Mouse (Mus musculus) embryonic facial prominence, embryonic 12.5 days (tissue): Measurements from ENCODE around the gene Myrfl. TPM values are rescaled to one million over a fixed set of nuclear protein-coding genes. Genes with fewer than 3 reads are reported as not detected.
A peak's percentile ranks its signal among the peaks of the same experiment; 100 is the strongest.

Experiments used
- ATAC-seq: fragments of 200-750 bp; cut with Nextera tagmentation; 2 replicates; pipeline ENCODE4 v1.8.0; 2017; ENCODE audit not compliant: insufficient number of reproducible peaks, insufficient read depth, low FRiP score, low TSS enrichment
- H3K27ac ChIP-seq: fragments of 300-500 bp; sonication (generic); 2 replicates; pipeline ENCODE4 v1.5.1; 2016; ENCODE audit warnings: mild to moderate bottlenecking
- H3K27me3 ChIP-seq: fragments of 300-500 bp; sonication (generic); 2 replicates; pipeline ENCODE4 v1.6.1; 2016; ENCODE audit warnings: mild to moderate bottlenecking, moderate library complexity
- H3K36me3 ChIP-seq: fragments of 300-500 bp; sonication (generic); 2 replicates; pipeline ENCODE4 v1.6.1; 2016; ENCODE audit warnings: mild to moderate bottlenecking
- H3K4me1 ChIP-seq: fragments of 300-500 bp; sonication (generic); 2 replicates; pipeline ENCODE4 v1.6.1; 2016
- H3K4me2 ChIP-seq: fragments of 300-500 bp; sonication (generic); replicated peaks from 2 replicates; pipeline ENCODE4 v1.6.1; 2016; ENCODE audit warnings: mild to moderate bottlenecking, moderate library complexity
- H3K4me3 ChIP-seq: fragments of 300-500 bp; sonication (generic); 2 replicates; pipeline ENCODE4 v1.5.1; 2016; ENCODE audit warnings: mild to moderate bottlenecking
- H3K9ac ChIP-seq: fragments of 300-500 bp; sonication (generic); 2 replicates; pipeline ENCODE4 v1.6.1; 2016; ENCODE audit warnings: mild to moderate bottlenecking, moderate library complexity
- H3K9me3 ChIP-seq: fragments of 300-500 bp; sonication (generic); 2 replicates; pipeline ENCODE4 v1.6.1; 2016; ENCODE audit warnings: mild to moderate bottlenecking, moderate library complexity
- WGBS: fragments of 180-500 bp; shearing (Covaris S2); methylation state at CpG from one replicate; pipeline ENCODE4 v1.1.7; 2016; 5-methylcytosine and 5-hydroxymethylcytosine counted together
- polyA plus RNA-seq: library from polyadenylated mRNA; unstranded; fragments of >200 nt; fragmentation: Nextera tagmentation; extraction: Ambion mirVana; gene quantifications from 2 replicates; pipeline ENCODE4 v1.2.1, GENCODE M21; 2016

Gene Myrfl
- polyA plus RNA-seq, 1 experiment from 2014 or later = 0.18 TPM

GRCm38 (mm10) chr10:116773846-116774750, 122.6 kb downstream of the Myrfl start:
- no peak for ATAC-seq
- WGBS = 51% methylated on average over 15 of the region's 15 CpGs
- no peak overlapping the region for H3K4me2 ChIP-seq
- no peak overlapping the region for H3K27ac ChIP-seq
- H3K9ac ChIP-seq = no peak overlapping the region
- H3K36me3 ChIP-seq = no peaks in the 10 kb centered on the region
- H3K9me3 ChIP-seq = no peaks in the 10 kb centered on the region
- no peaks in the 10 kb centered on the region for H3K27me3 ChIP-seq
- no peak overlapping the region for H3K4me3 ChIP-seq
- peaks cover 8% of the 10 kb centered on the region for H3K4me1 ChIP-seq

- Histone ChIP-seq H3K9ac (no peak overlapping the region), H3K4me2 (no peak overlapping the region), H3K4me1 (peaks cover 14% of the 10 kb centered on the region), H3K27ac (no peak overlapping the region), H3K27me3 (no peaks in the 10 kb centered on the region), H3K36me3 (no peaks in the 10 kb centered on the region), H3K9me3 (no peaks in the 10 kb centered on the region), H3K4me3 (no peak overlapping the region)
- 86% methylated on average over 21 of the region's 21 CpGs for WGBS
- ATAC-seq = no peak
These were observed 125.3 kb downstream of the Myrfl start for GRCm38 (mm10) chr10:116771215-116771935.

DNA sequence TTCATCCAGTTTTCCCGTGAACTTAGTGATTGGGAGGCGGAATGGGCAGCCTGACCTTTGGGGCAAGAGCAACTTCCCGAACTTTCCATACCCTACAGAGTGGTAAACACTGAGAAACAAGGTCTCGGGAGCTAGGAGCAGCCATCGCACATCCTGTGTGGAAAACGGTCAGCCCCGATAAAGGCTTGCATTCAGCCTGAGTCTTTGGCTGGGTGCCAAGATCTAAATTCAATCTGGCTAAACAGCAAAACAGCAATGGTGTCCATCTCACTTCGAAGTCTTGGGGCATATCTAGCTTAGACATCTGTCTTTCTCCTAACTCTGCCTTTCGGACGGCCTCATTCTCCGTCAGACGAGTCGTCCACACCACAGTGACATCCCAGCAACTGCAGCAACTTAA, 128.1 kb downstream of the Myrfl start:
- H3K4me1 ChIP-seq = peaks cover 11% of the 10 kb centered on the region
- ATAC-seq = no peak
- no peaks in the 10 kb centered on the region for H3K36me3 ChIP-seq
- H3K27ac ChIP-seq = 0 out of 2 replicates have a peak overlapping the region, but pooled peaks have one; percentile 9
- H3K9ac ChIP-seq = no peak overlapping the region
- no peaks in the 10 kb centered on the region for H3K27me3 ChIP-seq
- H3K4me3 ChIP-seq = no peak overlapping the region
- WGBS = 46% methylated on average over 13 of the region's 13 CpGs
- H3K4me2 ChIP-seq = no peak overlapping the region
- H3K9me3 ChIP-seq = no peaks in the 10 kb centered on the region

- Histone ChIP-seq H3K4me2 (no peak overlapping the region), H3K9ac (no peak overlapping the region), H3K4me3 (no peak overlapping the region), H3K27ac (no peak overlapping the region), H3K9me3 (no peaks in the 10 kb centered on the region), H3K36me3 (no peaks in the 10 kb centered on the region), H3K4me1 (peaks cover 15% of the 10 kb centered on the region), H3K27me3 (no peaks in the 10 kb centered on the region)
- ATAC-seq = no peak
- WGBS = 83% methylated on average over 6 of the region's 6 CpGs
These were observed 130.2 kb downstream of the Myrfl start for GRCm38 (mm10) chr10:116766525-116766924.

DNA sequence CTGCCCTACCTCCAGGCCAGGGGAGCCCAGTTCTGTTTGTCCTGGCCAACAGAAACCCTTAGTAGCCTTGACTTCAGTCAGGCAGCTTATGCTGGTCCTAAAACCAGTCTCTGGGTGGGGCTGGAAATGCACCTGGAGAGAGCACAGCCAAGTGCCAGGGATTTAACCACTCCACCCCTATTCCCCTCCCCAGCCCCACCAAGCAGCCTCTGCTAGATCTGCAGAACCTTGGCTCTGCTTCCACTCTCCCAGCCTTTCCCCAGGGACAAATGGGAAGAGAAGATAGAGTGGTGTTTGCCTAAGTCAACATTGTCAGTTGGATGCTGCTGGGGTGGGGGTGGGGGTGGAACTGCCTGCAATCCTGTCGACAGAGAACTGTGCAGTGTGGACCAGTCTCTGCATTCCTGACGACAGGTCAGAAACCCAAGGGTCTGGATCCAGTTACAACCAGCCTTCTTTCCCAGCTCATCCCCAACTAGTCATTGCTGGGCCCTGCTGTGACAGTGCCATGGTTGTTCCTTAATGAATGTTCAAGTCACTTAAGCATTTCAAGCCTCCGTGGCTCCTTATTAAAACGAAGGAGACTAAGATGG, 135.1 kb downstream of the Myrfl start:
- ATAC-seq = 0 out of 2 replicates have a peak, but pooled peaks have one; percentile 60
- no peaks in the 10 kb centered on the region for H3K27me3 ChIP-seq
- H3K27ac ChIP-seq = peak overlapping the region; percentile 37; the same call in 1 of the 2 replicates
- peaks cover 22% of the 10 kb centered on the region for H3K4me1 ChIP-seq
- no peak overlapping the region for H3K9ac ChIP-seq
- H3K4me2 ChIP-seq = 0 out of 2 replicates have a peak overlapping the region, but pooled peaks have one; percentile 22
- no peak overlapping the region for H3K4me3 ChIP-seq
- H3K36me3 ChIP-seq = no peaks in the 10 kb centered on the region
- no peaks in the 10 kb centered on the region for H3K9me3 ChIP-seq
- WGBS = 41% methylated on average over 4 of the region's 4 CpGs

DNA sequence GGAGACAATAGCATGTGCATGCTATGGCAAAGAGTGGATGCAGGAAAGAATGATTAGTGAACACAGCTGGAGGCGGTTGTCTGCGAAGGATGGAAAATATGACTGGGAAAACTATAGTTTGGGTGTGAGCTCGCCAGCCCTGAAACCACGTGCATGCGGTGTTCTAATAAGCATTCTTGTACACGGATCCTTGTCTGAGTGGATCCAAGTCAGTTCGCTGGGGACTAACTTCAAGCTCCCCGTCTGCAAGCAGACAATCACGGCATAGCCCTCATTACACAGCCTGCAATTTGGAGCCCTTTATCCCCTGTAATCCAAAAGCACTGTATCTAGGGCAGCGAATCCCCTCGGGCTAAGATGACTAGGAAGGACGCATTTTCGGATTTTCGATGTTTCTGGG, 136.2 kb downstream of the Myrfl start:
- H3K36me3 ChIP-seq = no peaks in the 10 kb centered on the region
- H3K9me3 ChIP-seq = no peaks in the 10 kb centered on the region
- H3K4me3 ChIP-seq = no peak overlapping the region
- 39% methylated on average over 14 of the region's 14 CpGs for WGBS
- no peak overlapping the region for H3K9ac ChIP-seq
- peak overlapping the region; percentile 37 for H3K27ac ChIP-seq
- H3K27me3 ChIP-seq = no peaks in the 10 kb centered on the region
- H3K4me2 ChIP-seq = peak overlapping the region; percentile 22; the same call in 1 of the 2 replicates
- H3K4me1 ChIP-seq = peaks cover 32% of the 10 kb centered on the region
- ATAC-seq = no peak

GRCm38 (mm10) chr10:116759816-116760215, 136.9 kb downstream of the Myrfl start:
- Histone ChIP-seq H3K9me3 (no peaks in the 10 kb centered on the region), H3K4me2 (no peak overlapping the region), H3K27me3 (no peaks in the 10 kb centered on the region), H3K4me3 (no peak overlapping the region), H3K9ac (no peak overlapping the region), H3K36me3 (no peaks in the 10 kb centered on the region), H3K27ac (no peak overlapping the region), H3K4me1 (peaks cover 33% of the 10 kb centered on the region)
- ATAC-seq = no peak
- 92% methylated on average over 4 of the region's 4 CpGs for WGBS

DNA sequence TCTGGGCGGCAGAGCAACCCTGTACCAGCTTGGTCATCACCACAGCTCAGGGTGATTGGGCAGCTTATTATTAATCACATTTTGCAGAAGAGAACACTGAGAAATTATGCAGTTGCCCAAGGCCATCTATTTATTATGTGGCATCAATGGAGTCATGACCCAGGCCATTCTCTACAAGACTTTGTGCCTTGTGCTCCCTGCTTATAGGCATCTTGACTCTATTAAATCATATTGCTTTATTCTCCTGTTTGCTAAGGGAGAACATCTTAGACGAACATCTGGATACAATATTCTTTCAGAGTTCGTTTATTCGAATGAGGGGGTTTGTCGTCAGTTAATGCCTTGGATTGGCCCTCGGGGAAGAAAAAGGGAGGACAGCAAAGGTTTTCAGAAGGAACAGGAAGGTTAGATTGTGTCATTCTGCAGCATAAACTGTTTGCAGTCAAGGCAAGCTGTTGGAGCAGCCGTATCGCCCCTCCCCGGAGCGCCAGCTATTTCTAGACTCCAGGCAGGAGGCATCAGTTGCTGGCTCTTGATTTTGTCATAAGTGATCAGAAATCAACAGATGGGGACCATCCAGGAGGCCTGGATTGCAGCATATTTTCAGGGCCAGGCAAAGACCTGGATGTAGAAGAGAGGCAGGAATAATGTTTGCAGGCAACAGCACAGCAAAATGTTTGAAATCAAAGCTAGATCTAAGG, 140.7 kb downstream of the Myrfl start:
- Histone ChIP-seq H3K36me3 (no peaks in the 10 kb centered on the region), H3K4me1 (peaks cover 26% of the 10 kb centered on the region)

GRCm38 (mm10) chr10:116754940-116755339, 141.8 kb downstream of the Myrfl start:
- H3K27ac ChIP-seq = no peak overlapping the region
- peaks cover 25% of the 10 kb centered on the region for H3K4me1 ChIP-seq
- no peak overlapping the region for H3K9ac ChIP-seq
- no peaks in the 10 kb centered on the region for H3K36me3 ChIP-seq
- no peak overlapping the region for H3K4me3 ChIP-seq
- H3K9me3 ChIP-seq = no peaks in the 10 kb centered on the region
- no peaks in the 10 kb centered on the region for H3K27me3 ChIP-seq
- no peak overlapping the region for H3K4me2 ChIP-seq
- 86% methylated on average over 11 of the region's 11 CpGs for WGBS
- ATAC-seq = no peak

More for the DNA sequence above, 140.7 kb downstream of the Myrfl start:
- peak overlapping the region; percentile 82 for H3K27ac ChIP-seq
- no peak overlapping the region for H3K4me2 ChIP-seq
- H3K27me3 ChIP-seq = no peaks in the 10 kb centered on the region
- H3K9ac ChIP-seq = no peak overlapping the region
- H3K4me3 ChIP-seq = no peak overlapping the region
- 20% methylated on average over 10 of the region's 10 CpGs for WGBS
- no peaks in the 10 kb centered on the region for H3K9me3 ChIP-seq
- ATAC-seq = no peak

DNA sequence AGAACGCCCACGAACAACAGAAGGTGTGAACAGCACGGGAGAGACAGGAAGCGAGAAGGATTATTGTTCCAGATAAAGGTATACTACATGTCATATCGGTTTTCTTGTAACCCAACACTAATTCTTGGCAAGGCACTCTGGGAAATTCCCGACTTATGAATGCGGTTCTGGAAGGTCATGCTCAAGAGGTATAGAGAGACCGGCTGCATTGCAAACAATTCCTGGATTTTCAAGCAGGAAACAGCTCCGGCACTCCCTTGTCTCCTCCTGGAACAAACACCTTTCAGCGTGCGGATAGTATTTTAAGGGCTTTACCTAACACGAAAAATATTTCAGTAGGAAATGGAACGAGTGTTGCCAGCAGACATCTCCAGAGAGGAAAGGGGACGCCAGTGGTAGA, 145.8 kb downstream of the Myrfl start:
- Histone ChIP-seq H3K4me3 (no peak overlapping the region), H3K36me3 (no peaks in the 10 kb centered on the region), H3K9ac (no peak overlapping the region), H3K9me3 (no peaks in the 10 kb centered on the region), H3K4me2 (no peak overlapping the region), H3K27ac (no peak overlapping the region), H3K27me3 (no peaks in the 10 kb centered on the region), H3K4me1 (0 out of 2 replicates have a peak, but pooled peaks cover 8% of the 10 kb centered on the region)
- 53% methylated on average over 14 of the region's 14 CpGs for WGBS
- ATAC-seq = no peak

- Histone ChIP-seq H3K9me3 (no peaks in the 10 kb centered on the region), H3K4me1 (0 out of 2 replicates have a peak, but pooled peaks cover 4% of the 10 kb centered on the region), H3K4me3 (no peak overlapping the region), H3K9ac (no peak overlapping the region), H3K27me3 (no peaks in the 10 kb centered on the region), H3K36me3 (no peaks in the 10 kb centered on the region), H3K4me2 (no peak overlapping the region), H3K27ac (0 out of 2 replicates have a peak overlapping the region, but pooled peaks have one; percentile 31)
- no peak for ATAC-seq
- 74% methylated on average over 6 of the region's 6 CpGs for WGBS
These were observed 146.7 kb downstream of the Myrfl start for GRCm38 (mm10) chr10:116750062-116750461.
